Mouse (Mus musculus): Measurements from ENCODE around the gene C1rl. TPM values are rescaled to one million over a fixed set of nuclear protein-coding genes. Genes with fewer than 3 reads are reported as not detected.
A peak's percentile ranks its signal among the peaks of the same experiment; 100 is the strongest.

C1rl gene
- polyA plus RNA-seq, 1 experiment from 2014 or later, result 0.31 TPM

GRCm38 (mm10) chr6:124485414-124486144, 7.3 kb upstream of the C1rl start:
- WGBS, result 29% methylated on average over 21 of the region's 21 CpGs
- no peaks in the 10 kb centered on the region for H3K36me3 ChIP-seq
- H3K9me3 ChIP-seq (replicated peaks), result no peaks in the 10 kb centered on the region; the same call in 1 of the 2 replicates
- H3K4me3 ChIP-seq, result peak overlapping the region; percentile 27
- no peaks in the 10 kb centered on the region for H3K4me1 ChIP-seq (replicated peaks)
- H3K4me2 ChIP-seq, result peak overlapping the region; percentile 57
- no peak overlapping the region for H3K27ac ChIP-seq (ENCODE audit: poor library complexity, severe bottlenecking)
- no peaks in the 10 kb centered on the region for H3K27me3 ChIP-seq (replicated peaks)
- H3K9ac ChIP-seq, result no peak overlapping the region
- no peak for ATAC-seq (ENCODE audit: insufficient number of reproducible peaks, low FRiP score)

GRCm38 (mm10) chr6:124487509-124487908, 5.4 kb upstream of the C1rl start:
- no peak for ATAC-seq (ENCODE audit: insufficient number of reproducible peaks, low FRiP score)
- H3K4me3 ChIP-seq, result no peak overlapping the region
- 39% methylated on average over 2 of the region's 2 CpGs for WGBS
- no peaks in the 10 kb centered on the region for H3K36me3 ChIP-seq
- H3K27ac ChIP-seq (ENCODE audit: poor library complexity, severe bottlenecking), result no peak overlapping the region
- no peaks in the 10 kb centered on the region for H3K4me1 ChIP-seq (replicated peaks)
- H3K9me3 ChIP-seq (replicated peaks), result no peaks in the 10 kb centered on the region; the same call in 1 of the 2 replicates
- H3K4me2 ChIP-seq, result no peak overlapping the region
- no peaks in the 10 kb centered on the region for H3K27me3 ChIP-seq (replicated peaks)
- H3K9ac ChIP-seq, result no peak overlapping the region

- 70% methylated on average over 4 of the region's 4 CpGs for WGBS
Observed at GRCm38 (mm10) chr6:124488952-124489351, 4.0 kb upstream of the C1rl start.

GRCm38 (mm10) chr6:124491427-124491826, 1.5 kb upstream of the C1rl start:
- ATAC-seq (ENCODE audit: insufficient number of reproducible peaks, low FRiP score), result no peak
- peaks cover 6% of the 10 kb centered on the region; the same call in 1 of the 2 replicates for H3K4me1 ChIP-seq (replicated peaks)
- 76% methylated on average over 6 of the region's 6 CpGs for WGBS
- no peak overlapping the region for H3K27ac ChIP-seq (ENCODE audit: poor library complexity, severe bottlenecking)
- H3K4me2 ChIP-seq, result no peak overlapping the region
- no peak overlapping the region for H3K9ac ChIP-seq
- H3K36me3 ChIP-seq, result no peaks in the 10 kb centered on the region
- H3K9me3 ChIP-seq (replicated peaks), result peaks cover 2% of the 10 kb centered on the region; the same call in 1 of the 2 replicates
- H3K4me3 ChIP-seq, result no peak overlapping the region
- no peaks in the 10 kb centered on the region for H3K27me3 ChIP-seq (replicated peaks)

More at GRCm38 (mm10) chr6:124488952-124489351, 4.0 kb upstream of the C1rl start:
- Histone ChIP-seq H3K27me3 (replicated peaks) (no peaks in the 10 kb centered on the region), H3K9ac (no peak overlapping the region), H3K36me3 (no peaks in the 10 kb centered on the region), H3K4me1 (replicated peaks) (peaks cover 6% of the 10 kb centered on the region; the same call in 1 of the 2 replicates), H3K4me3 (no peak overlapping the region), H3K4me2 (no peak overlapping the region), H3K9me3 (replicated peaks) (no peaks in the 10 kb centered on the region; the same call in 1 of the 2 replicates), H3K27ac (ENCODE audit: poor library complexity, severe bottlenecking) (no peak overlapping the region)
- no peak for ATAC-seq (ENCODE audit: insufficient number of reproducible peaks, low FRiP score)

GRCm38 (mm10) chr6:124493886-124494285, 973 bp downstream of the C1rl start:
- H3K4me2 ChIP-seq, result no peak overlapping the region
- no peak overlapping the region for H3K4me3 ChIP-seq
- 71% methylated on average over 5 of the region's 5 CpGs for WGBS

GRCm38 (mm10) chr6:124496054-124496453, 3.1 kb downstream of the C1rl start:
- Histone ChIP-seq H3K36me3 (no peaks in the 10 kb centered on the region), H3K4me1 (replicated peaks) (peaks cover 6% of the 10 kb centered on the region; the same call in 1 of the 2 replicates), H3K4me3 (no peak overlapping the region), H3K9me3 (replicated peaks) (0 out of 2 replicates have a peak, but pooled peaks cover 2% of the 10 kb centered on the region), H3K27me3 (replicated peaks) (no peaks in the 10 kb centered on the region), H3K4me2 (no peak overlapping the region), H3K27ac (ENCODE audit: poor library complexity, severe bottlenecking) (no peak overlapping the region), H3K9ac (no peak overlapping the region)
- ATAC-seq (ENCODE audit: insufficient number of reproducible peaks, low FRiP score), result no peak
- WGBS, result 84% methylated on average over 5 of the region's 5 CpGs

More at GRCm38 (mm10) chr6:124493886-124494285, 973 bp downstream of the C1rl start:
- peak; percentile 40; the same call in 1 of the 2 replicates for ATAC-seq (ENCODE audit: insufficient number of reproducible peaks, low FRiP score)
- H3K9ac ChIP-seq, result no peak overlapping the region
- peaks cover 6% of the 10 kb centered on the region; the same call in 1 of the 2 replicates for H3K4me1 ChIP-seq (replicated peaks)
- H3K27me3 ChIP-seq (replicated peaks), result no peaks in the 10 kb centered on the region
- no peaks in the 10 kb centered on the region for H3K36me3 ChIP-seq
- no peak overlapping the region for H3K27ac ChIP-seq (ENCODE audit: poor library complexity, severe bottlenecking)
- H3K9me3 ChIP-seq (replicated peaks), result 0 out of 2 replicates have a peak, but pooled peaks cover 2% of the 10 kb centered on the region

GRCm38 (mm10) chr6:124499914-124500566, 7.1 kb downstream of the C1rl start:
- Histone ChIP-seq H3K9ac (no peak overlapping the region), H3K9me3 (replicated peaks) (0 out of 2 replicates have a peak, but pooled peaks cover 2% of the 10 kb centered on the region), H3K4me3 (no peak overlapping the region), H3K36me3 (no peaks in the 10 kb centered on the region), H3K27ac (ENCODE audit: poor library complexity, severe bottlenecking) (no peak overlapping the region), H3K4me2 (no peak overlapping the region), H3K4me1 (replicated peaks) (no peaks in the 10 kb centered on the region), H3K27me3 (replicated peaks) (no peaks in the 10 kb centered on the region)
- ATAC-seq (ENCODE audit: insufficient number of reproducible peaks, low FRiP score), result no peak
- WGBS, result 40% methylated on average over 10 of the region's 10 CpGs

- Histone ChIP-seq H3K9ac (no peak overlapping the region), H3K27ac (ENCODE audit: poor library complexity, severe bottlenecking) (no peak overlapping the region), H3K4me1 (replicated peaks) (no peaks in the 10 kb centered on the region), H3K9me3 (replicated peaks) (no peaks in the 10 kb centered on the region), H3K27me3 (replicated peaks) (no peaks in the 10 kb centered on the region), H3K4me2 (no peak overlapping the region), H3K36me3 (no peaks in the 10 kb centered on the region), H3K4me3 (no peak overlapping the region)
- ATAC-seq (ENCODE audit: insufficient number of reproducible peaks, low FRiP score), result no peak
- 70% methylated on average over 4 of the region's 4 CpGs for WGBS
Observed at GRCm38 (mm10) chr6:124501473-124501872, 8.6 kb downstream of the C1rl start.

- WGBS, result 74% methylated on average over 5 of the region's 5 CpGs
Observed at GRCm38 (mm10) chr6:124502021-124502420, 9.1 kb downstream of the C1rl start.

GRCm38 (mm10) chr6:124505028-124505427, 12.1 kb downstream of the C1rl start:
- Histone ChIP-seq H3K9ac (no peak overlapping the region), H3K4me1 (replicated peaks) (no peaks in the 10 kb centered on the region), H3K27me3 (replicated peaks) (no peaks in the 10 kb centered on the region), H3K27ac (ENCODE audit: poor library complexity, severe bottlenecking) (no peak overlapping the region), H3K36me3 (no peaks in the 10 kb centered on the region), H3K4me3 (no peak overlapping the region), H3K9me3 (replicated peaks) (no peaks in the 10 kb centered on the region), H3K4me2 (no peak overlapping the region)
- WGBS, result 62% methylated on average over 4 of the region's 4 CpGs
- ATAC-seq (ENCODE audit: insufficient number of reproducible peaks, low FRiP score), result no peak

More at GRCm38 (mm10) chr6:124502021-124502420, 9.1 kb downstream of the C1rl start:
- Histone ChIP-seq H3K9me3 (replicated peaks) (no peaks in the 10 kb centered on the region), H3K27me3 (replicated peaks) (no peaks in the 10 kb centered on the region), H3K9ac (no peak overlapping the region), H3K27ac (ENCODE audit: poor library complexity, severe bottlenecking) (no peak overlapping the region), H3K4me2 (no peak overlapping the region), H3K4me1 (replicated peaks) (no peaks in the 10 kb centered on the region), H3K36me3 (no peaks in the 10 kb centered on the region), H3K4me3 (no peak overlapping the region)
- no peak for ATAC-seq (ENCODE audit: insufficient number of reproducible peaks, low FRiP score)

GRCm38 (mm10) chr6:124506991-124507390, 14.1 kb downstream of the C1rl start:
- H3K27ac ChIP-seq (ENCODE audit: poor library complexity, severe bottlenecking), result no peak overlapping the region
- H3K9me3 ChIP-seq (replicated peaks), result no peaks in the 10 kb centered on the region
- H3K4me2 ChIP-seq, result no peak overlapping the region
- no peak for ATAC-seq (ENCODE audit: insufficient number of reproducible peaks, low FRiP score)
- H3K4me3 ChIP-seq, result no peak overlapping the region
- no peaks in the 10 kb centered on the region for H3K27me3 ChIP-seq (replicated peaks)
- no peaks in the 10 kb centered on the region for H3K36me3 ChIP-seq
- H3K4me1 ChIP-seq (replicated peaks), result no peaks in the 10 kb centered on the region
- WGBS, result 71% methylated on average over 6 of the region's 6 CpGs
- no peak overlapping the region for H3K9ac ChIP-seq
